ENCODE assay signal across 8 mouse cellular contexts in genomic region chrX:13240646-13241425, GRCm38 (mm10). TPM values are rescaled to one million over a fixed set of nuclear protein-coding genes. Genes with fewer than 3 reads are reported as not detected.
DNase-seq lines count a peak whose midpoint lies in the region; ATAC-seq lines count a peak whose summit lies in the region.

No protein-coding gene starts in this region.

- H3K9me3 ChIP-seq in heart, embryonic 14.5 days (ENCODE audit: control insufficient read depth, low read length): no peaks in the 10 kb centered on the region
- no peaks in the 10 kb centered on the region for H3K9me3 ChIP-seq in intestine, embryonic 14.5 days (ENCODE audit: control insufficient read depth, low read length)

- no peak for ATAC-seq in heart, embryonic 14.5 days (ENCODE audit: insufficient number of reproducible peaks, insufficient read depth, low FRiP score, low read depth)
- no peak for ATAC-seq in intestine, embryonic 14.5 days (replicated peaks; ENCODE audit: low FRiP score, low TSS enrichment, low read depth)
- ATAC-seq in inflammation-experienced regulatory T-cells, adult 6 months: no peak

- peaks cover 10% of the 10 kb centered on the region for H3K27me3 ChIP-seq in heart, embryonic 14.5 days (ENCODE audit: control insufficient read depth, insufficient read depth, low read length)
- peaks cover 6% of the 10 kb centered on the region; the same call in 1 of the 2 replicates for H3K27me3 ChIP-seq in intestine, embryonic 14.5 days (replicated peaks; ENCODE audit: control insufficient read depth, insufficient read depth, low read length)

- whole genome bisulfite sequencing in heart, embryonic 14.5 days: 36% methylated on average over 11 of the region's 11 CpGs
- 27% methylated on average over 11 of the region's 11 CpGs for WGBS in intestine, embryonic 14.5 days

- H3K36me3 ChIP-seq in heart, embryonic 14.5 days (ENCODE audit: control insufficient read depth, insufficient read depth, low read length): no peaks in the 10 kb centered on the region
- no peaks in the 10 kb centered on the region for H3K36me3 ChIP-seq in intestine, embryonic 14.5 days (ENCODE audit: control insufficient read depth, insufficient read depth, low read length)

- DNase-seq in heart, postnatal 25 days (ENCODE audit: low spot score): no peak
- peak; percentile 35 for DNase-seq in embryo, embryonic 11 days
- DNase-seq in intestine, embryonic 14.5 days (ENCODE audit: low spot score): no peak
- peak; percentile 16 for DNase-seq in neural tube, embryonic 10.5 days (ENCODE audit: extremely low spot score, low spot score)
- DNase-seq in layer of hippocampus, adult 9-10 months (ENCODE audit: low spot score): no peak
- no peak for DNase-seq in gastrocnemius, postnatal 25 days

- H3K27ac ChIP-seq in heart, embryonic 14.5 days (replicated peaks in 1 of 2; ENCODE audit: control insufficient read depth in 1 of 2, insufficient read depth in 1 of 2, low read depth in 2 of 2, low read length in 2 of 2): peak overlapping the region; percentile 97 to 99
- H3K27ac ChIP-seq in intestine, embryonic 14.5 days (ENCODE audit: low read depth): peak overlapping the region; percentile 97

- H3K9ac ChIP-seq in heart, embryonic 14.5 days (ENCODE audit: low read length): peak overlapping the region; percentile 75
- H3K9ac ChIP-seq in intestine, embryonic 14.5 days (ENCODE audit: low read length): peak overlapping the region; percentile 62; the same call in 1 of the 2 replicates

- peak overlapping the region; percentile 69 for H3K4me2 ChIP-seq in heart, embryonic 14.5 days (ENCODE audit: low read length)
- peak overlapping the region; percentile 58 for H3K4me2 ChIP-seq in intestine, embryonic 14.5 days (ENCODE audit: low read length)

- no peak overlapping the region for H3K4me3 ChIP-seq in heart, embryonic 14.5 days (ENCODE audit: control insufficient read depth in 1 of 2, insufficient read depth in 1 of 2, low read depth in 1 of 2, low read length in 2 of 2)
- 0 out of 2 replicates have a peak overlapping the region, but pooled peaks have one; percentile 36 for H3K4me3 ChIP-seq in intestine, embryonic 14.5 days (ENCODE audit: low read depth, low read length)

- H3K4me1 ChIP-seq in heart, embryonic 14.5 days (ENCODE audit: control insufficient read depth in 2 of 2, insufficient read depth in 2 of 2, low read length in 2 of 2): peaks cover 5 to 13% of the 10 kb centered on the region in 2 experiments; a peak in 3 of 4 replicates
- H3K4me1 ChIP-seq in intestine, embryonic 14.5 days (replicated peaks; ENCODE audit: control insufficient read depth, insufficient read depth, low read length): no peaks in the 10 kb centered on the region

- intact Hi-C loops in heart, postnatal 25 days (cut with DNase I): no loop called here

RNA-seq across cellular contexts. Expression of gene Ddx3x, which starts 39.9 kb away (rescaled TPM):
- 83.7 and 98.7 TPM in 2 replicates for polyA plus RNA-seq in heart, embryonic 14.5 days (2014; fragmentation: Nextera tagmentation; extraction: Ambion mirVana)
- total RNA-seq in heart, postnatal 25 days (2021): 100 to 1,000 TPM; 104 to 181 TPM
- polyA plus RNA-seq in intestine, embryonic 14.5 days (2014; fragmentation: Nextera tagmentation; extraction: Ambion mirVana): 140 and 170 TPM in 2 replicates
- 100 to 1,000 TPM in 1 of 2 experiments, 10 to 100 TPM in 1; 87.2 to 130 TPM for total RNA-seq in gastrocnemius, postnatal 25 days (2021)
- 10 to 100 TPM; 34.9 to 48.8 (median 37.7) TPM for polyA plus RNA-seq in inflammation-experienced regulatory T-cells, adult 6 months (2017; shearing (Covaris generic))

Comparison
In these comparisons a context has a peak if more than half of its experiments do, and no peak if none do; other contexts are left out.
1. DNase-seq: peak in embryo, embryonic 11 days (single experiment) and neural tube, embryonic 10.5 days (single experiment); none in heart, postnatal 25 days (single experiment), intestine, embryonic 14.5 days (single experiment), layer of hippocampus, adult 9-10 months (single experiment) and gastrocnemius, postnatal 25 days (single experiment).